Mouse (Mus musculus): ENCODE data around the gene Ngly1.
"Not testable (repeated sequence)": the region's sequence is repeated elsewhere in the genome, so short reads cannot be mapped to it uniquely, and the experiment has no call there.

DNA sequence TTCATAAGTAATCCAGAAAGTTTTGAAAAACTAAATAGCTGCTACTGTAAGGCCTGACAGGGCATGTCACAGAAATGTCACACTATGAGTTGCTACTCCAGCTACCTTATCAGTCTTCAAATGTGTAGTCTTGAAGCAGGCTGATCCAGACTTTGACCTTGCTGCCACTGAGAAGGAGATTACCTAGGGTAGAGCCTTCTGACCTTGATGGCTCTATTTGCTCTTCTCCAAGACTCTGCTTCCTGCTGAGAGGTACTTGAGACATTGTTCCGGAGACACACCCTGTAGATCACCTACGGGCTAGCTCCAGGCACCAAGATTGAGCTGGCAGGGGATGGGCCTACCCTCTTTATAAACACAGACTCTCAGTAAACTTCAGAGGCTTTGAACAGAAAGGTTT is 64.0 kb downstream of the Ngly1 start:
- TF ChIP-seq CTCF, POLR2A (IDR thresholded peaks at IDR 0.05; ENCODE audit: insufficient read depth, low read depth, low read length): not testable (repeated sequence)

All from olfactory bulb, adult 2 months (tissue).